Mouse (Mus musculus) stomach, postnatal 0 days (tissue): ENCODE results near the gene S1pr1.

Experiments
- CTCF ChIP-seq: IDR thresholded peaks from 2 replicates; pipeline ENCODE4 v1.5.1; 2016; ENCODE audit warnings: antibody characterized with exemption, low read depth, mild to moderate bottlenecking, moderate library complexity
- EP300 ChIP-seq: optimal IDR thresholded peaks from 2 replicates; pipeline ENCODE3; 2016; ENCODE audit warnings: antibody characterized with exemption

DNA sequence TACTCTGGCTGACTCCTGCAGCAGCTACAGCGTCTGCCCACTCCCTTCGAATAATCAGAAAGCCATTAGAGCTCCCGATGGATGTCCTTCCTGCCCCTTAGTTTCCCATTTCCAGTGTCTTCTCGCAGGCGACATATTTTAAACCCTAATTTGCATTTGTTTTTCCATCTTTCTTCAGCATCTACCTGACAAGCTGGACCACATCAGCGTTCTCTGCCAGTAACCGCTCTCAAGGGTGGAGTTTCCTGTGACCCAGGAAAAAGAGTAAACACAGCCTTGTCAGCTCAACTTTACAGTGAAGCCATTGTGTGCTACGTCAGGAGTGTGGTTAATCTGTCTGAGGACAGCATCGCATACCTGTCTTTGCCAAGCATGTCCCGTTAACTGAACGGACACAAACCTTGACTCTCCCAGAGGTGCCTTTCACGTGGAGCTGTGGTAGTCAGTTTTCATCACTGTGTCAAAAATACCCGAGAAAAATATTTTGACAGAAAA, 41.2 kb downstream of the S1pr1 start:
- TF ChIP-seq CTCF (no peak), EP300 (no peak)
